Mouse (Mus musculus): ENCODE results near the gene Hspa2.

DNA sequence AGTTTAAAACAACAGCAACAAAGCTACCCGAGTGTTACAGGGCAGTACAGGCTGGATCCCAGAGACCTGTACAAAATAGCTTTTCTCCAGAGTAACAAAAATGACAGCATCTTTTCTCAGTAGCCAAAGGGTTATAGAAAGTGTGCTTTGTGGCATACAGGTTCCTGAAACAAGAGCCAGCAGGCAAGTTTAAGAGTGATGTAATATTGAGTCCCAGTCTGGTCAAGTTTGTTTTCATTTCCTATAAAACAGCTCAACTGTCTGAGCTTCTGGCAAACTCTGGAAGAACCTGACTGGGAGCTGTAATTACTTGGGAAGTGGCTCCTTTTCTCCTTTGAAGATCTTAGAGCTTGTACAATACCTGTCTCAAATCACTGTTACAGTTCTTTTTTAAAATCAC is 3.2 kb downstream of the Hspa2 start:
- TF ChIP-seq CTCF (IDR thresholded peaks at IDR 0.05; ENCODE audit: control insufficient read depth, insufficient read depth, insufficient replicate concordance, low read depth, low read length) = no peak
- no peak for TF ChIP-seq POLR2A (IDR thresholded peaks at IDR 0.05; ENCODE audit: control insufficient read depth, low read depth, low read length)

Measured in testis, adult 2 months (tissue).